In the genomic region with DNA sequence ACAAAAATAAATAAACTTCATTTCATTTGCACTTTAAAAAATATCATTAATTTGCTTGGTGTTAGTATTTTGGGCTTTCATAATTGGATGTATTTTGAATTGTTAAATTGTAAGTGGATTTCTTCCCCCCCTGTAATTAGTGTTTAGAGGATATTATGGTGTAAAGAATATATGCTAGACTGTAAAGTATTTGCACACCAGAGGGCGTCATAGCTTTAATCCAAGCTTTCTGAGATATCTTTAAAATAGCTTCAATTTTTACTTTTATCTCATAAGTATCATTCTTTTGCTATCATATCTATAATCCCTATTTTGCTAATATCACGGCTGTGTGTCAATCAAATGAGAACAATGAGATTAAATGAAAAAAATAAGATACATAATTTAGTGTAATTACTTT, we compare ENCODE assay signal across 16 mouse cellular contexts.
DNase-seq lines count a peak whose midpoint lies in the region; ATAC-seq and TF ChIP-seq lines count a peak whose summit lies in the region.
"Had no signal": no experiment of that assay in that cellular context is flagged by ENCODE, and none has a peak within 500 bp of the region (broad histone marks: within the 10 kb centered on the region; RNA-seq: fewer than 3 reads in every experiment).

No protein-coding gene starts in this region.

- H3K36me3 ChIP-seq in forebrain, postnatal 0 days (ENCODE audit: insufficient read depth), result no peaks in the 10 kb centered on the region
- no peaks in the 10 kb centered on the region for H3K36me3 ChIP-seq in forebrain, embryonic 15.5 days
- no peaks in the 10 kb centered on the region for H3K36me3 ChIP-seq in MEL (ENCODE audit: control insufficient read depth in 1 of 2, insufficient read depth in 2 of 2, low read length in 2 of 2)
- H3K36me3 ChIP-seq: stomach, embryonic 15.5 days had no signal

- H3K4me1 ChIP-seq in forebrain, postnatal 0 days (ENCODE audit: insufficient read depth), result no peaks in the 10 kb centered on the region
- no peaks in the 10 kb centered on the region for H3K4me1 ChIP-seq in forebrain, embryonic 15.5 days
- H3K4me1 ChIP-seq in MEL (ENCODE audit: control insufficient read depth in 1 of 2, insufficient read depth in 2 of 2, low read length in 2 of 2), result no peaks in the 10 kb centered on the region
- H3K4me1 ChIP-seq: megakaryocyte, embryonic 14.5 days; stomach, embryonic 15.5 days had no signal

- TF ChIP-seq CTCF in forebrain, postnatal 0 days (IDR thresholded peaks at IDR 0.05; ENCODE audit: low read depth), result peak; percentile 59
- peak in 2 of 3 experiments; percentile 7 to 24; a peak in 1 of 6 replicates for TF ChIP-seq CTCF in MEL (IDR thresholded peaks at IDR 0.05 in 2 of 3, conservative IDR thresholded peaks at IDR 0.05 in 1 of 3; ENCODE audit: control insufficient read depth in 1 of 3, insufficient read depth in 1 of 3, low read depth in 2 of 3, low read length in 3 of 3, poor library complexity in 1 of 3, severe bottlenecking in 1 of 3)

- intact Hi-C loops in left cerebral cortex, postnatal 14 days (cut with DNase I), result no loop called here

- no peak overlapping the region for H3K4me2 ChIP-seq in forebrain, postnatal 0 days (ENCODE audit: low read depth)
- H3K4me2 ChIP-seq in forebrain, embryonic 15.5 days (replicated peaks), result no peak overlapping the region
- H3K4me2 ChIP-seq: stomach, embryonic 15.5 days had no signal

- no peak; the same call in 1 of the 2 replicates for ATAC-seq in forebrain, postnatal 0 days
- no peak for ATAC-seq in forebrain, embryonic 15.5 days (replicated peaks)
- ATAC-seq: Patski had no signal

- H3K4me3 ChIP-seq in forebrain, postnatal 0 days (ENCODE audit: low read depth, low read length), result no peak overlapping the region
- H3K4me3 ChIP-seq in forebrain, embryonic 15.5 days, result no peak overlapping the region
- H3K4me3 ChIP-seq in MEL (ENCODE audit: control insufficient read depth in 1 of 2, insufficient read depth in 1 of 2, low read depth in 2 of 2, low read length in 2 of 2), result no peak overlapping the region
- H3K4me3 ChIP-seq: megakaryocyte, embryonic 14.5 days; stomach, embryonic 15.5 days had no signal

- TF ChIP-seq POLR2A in MEL (IDR thresholded peaks at IDR 0.05; ENCODE audit: control insufficient read depth in 1 of 2, insufficient read depth in 1 of 2, low read depth in 1 of 2, low read length in 2 of 2, poor library complexity in 1 of 2), result no peak

- no peak overlapping the region for H3K9ac ChIP-seq in forebrain, postnatal 0 days
- H3K9ac ChIP-seq in forebrain, embryonic 15.5 days (replicated peaks), result no peak overlapping the region
- H3K9ac ChIP-seq in MEL (ENCODE audit: control insufficient read depth, low read depth, low read length, poor library complexity, severe bottlenecking), result no peak overlapping the region
- H3K9ac ChIP-seq: stomach, embryonic 15.5 days had no signal

- H3K9me3 ChIP-seq in forebrain, postnatal 0 days (ENCODE audit: low read length), result no peaks in the 10 kb centered on the region
- no peaks in the 10 kb centered on the region for H3K9me3 ChIP-seq in forebrain, embryonic 15.5 days
- no peaks in the 10 kb centered on the region for H3K9me3 ChIP-seq in MEL (replicated peaks; ENCODE audit: insufficient read depth, low read length)
- H3K9me3 ChIP-seq: megakaryocyte, embryonic 14.5 days; stomach, embryonic 15.5 days had no signal

- H3K27ac ChIP-seq in forebrain, postnatal 0 days (ENCODE audit: low read depth, low read length), result no peak overlapping the region
- no peak overlapping the region for H3K27ac ChIP-seq in forebrain, embryonic 15.5 days (replicated peaks)
- no peak overlapping the region for H3K27ac ChIP-seq in MEL (ENCODE audit: control insufficient read depth, low read depth, low read length)
- H3K27ac ChIP-seq: stomach, embryonic 15.5 days had no signal

- no peak for TF ChIP-seq EP300 in MEL (IDR thresholded peaks at IDR 0.05; ENCODE audit: low read depth in 1 of 2, low read length in 2 of 2)

- WGBS in forebrain, postnatal 0 days, result 58% methylated on average over 2 of the region's 2 CpGs
- 62% methylated on average over 2 of the region's 2 CpGs for WGBS in forebrain, embryonic 15.5 days

- H3K27me3 ChIP-seq in forebrain, postnatal 0 days (ENCODE audit: insufficient read depth, low read length), result no peaks in the 10 kb centered on the region
- H3K27me3 ChIP-seq in forebrain, embryonic 15.5 days, result no peaks in the 10 kb centered on the region
- H3K27me3 ChIP-seq in MEL (ENCODE audit: control insufficient read depth in 1 of 2, insufficient read depth in 2 of 2, low read length in 2 of 2), result no peaks in the 10 kb centered on the region
- H3K27me3 ChIP-seq: CH12.LX; megakaryocyte, embryonic 14.5 days; stomach, embryonic 15.5 days had no signal

- TF ChIP-seq RAD21 in MEL (IDR thresholded peaks at IDR 0.05; ENCODE audit: low read depth, low read length), result peak; percentile 11

- peak; percentile 74 for DNase-seq in forebrain, postnatal 0 days
- DNase-seq in left cerebral cortex, postnatal 14 days (ENCODE audit: low spot score in 2 of 2), result peak; percentile 28 to 32
- DNase-seq in left cerebral cortex, adult 8-10 months (ENCODE audit: low spot score in 2 of 2), result no peak
- DNase-seq in 3T3-L1 (ENCODE audit: low read depth, low spot score), result peak; percentile 68
- DNase-seq in MEL (ENCODE audit: low read depth, low spot score), result no peak
- no peak for DNase-seq in gastrocnemius, postnatal 4 days (ENCODE audit: low spot score in 2 of 2)
- DNase-seq: cerebellum, postnatal 36 days; heart, adult 18-20 months; kidney, adult 9 months; lung, adult 2 months; thymus, postnatal 25 days had no signal

- no peaks in the 10 kb centered on the region for H3K79me2 ChIP-seq in MEL (ENCODE audit: control insufficient read depth, insufficient read depth, low read length, poor library complexity)

TF ChIP-seq in MEL, 35 proteins besides CTCF, POLR2A, EP300 and RAD21:
- TF ChIP-seq CHD1 (IDR thresholded peaks at IDR 0.05; ENCODE audit: low read depth, low read length), result no peak
- TF ChIP-seq MAX (IDR thresholded peaks at IDR 0.05; ENCODE audit: low read length), result no peak
- peak; percentile 54 for TF ChIP-seq SMC3 (IDR thresholded peaks at IDR 0.05; ENCODE audit: low read depth, low read length)
- TF ChIP-seq SIN3A (IDR thresholded peaks at IDR 0.05; ENCODE audit: low read length), result no peak
- TF ChIP-seq ZC3H11A (IDR thresholded peaks at IDR 0.05; ENCODE audit: low read depth, low read length), result peak; percentile 16; the same call in 1 of the 2 replicates
- no peak for TF ChIP-seq GABPA (IDR thresholded peaks at IDR 0.05; ENCODE audit: low read depth, low read length)
- TF ChIP-seq USF2 (IDR thresholded peaks at IDR 0.05; ENCODE audit: borderline replicate concordance in 1 of 2, insufficient read depth in 1 of 2, low read depth in 1 of 2, low read length in 2 of 2), result no peak
- TF ChIP-seq MEF2A (IDR thresholded peaks at IDR 0.05; ENCODE audit: extremely low read depth, insufficient replicate concordance, low read depth, low read length, poor library complexity, severe bottlenecking), result no peak
- TF ChIP-seq ZKSCAN1 (IDR thresholded peaks at IDR 0.05; ENCODE audit: low read depth, low read length), result no peak
- no peak for TF ChIP-seq KAT2A (conservative IDR thresholded peaks at IDR 0.05; ENCODE audit: low read depth, low read length)
- no peak for TF ChIP-seq TCF12 (IDR thresholded peaks at IDR 0.05; ENCODE audit: low read depth, low read length)
- TF ChIP-seq RCOR1 (IDR thresholded peaks at IDR 0.05; ENCODE audit: low read depth, low read length), result no peak
- TF ChIP-seq JUND (IDR thresholded peaks at IDR 0.05; ENCODE audit: low read depth, low read length), result no peak
- no peak for TF ChIP-seq NRF1 (IDR thresholded peaks at IDR 0.05; ENCODE audit: insufficient read depth, low read depth, low read length, poor library complexity, severe bottlenecking)

Comparison
In these comparisons a context has a peak if more than half of its experiments do, and no peak if none do; other contexts are left out.
1. DNase-seq: peak in forebrain, postnatal 0 days (single experiment), left cerebral cortex, postnatal 14 days (2 of 2) and 3T3-L1 (single experiment); none in left cerebral cortex, adult 8-10 months (0 of 2), MEL (single experiment) and gastrocnemius, postnatal 4 days (0 of 2).